Mouse (Mus musculus) Patski (cell line): ENCODE results near the gene Bak1. TPM values are rescaled to one million over a fixed set of nuclear protein-coding genes. Genes with fewer than 3 reads are reported as not detected.

ENCODE experiments used
- ATAC-seq: fragments of 100-300 bp; one replicate; pipeline ENCODE4 v1.8.0; 2021
- CTCF ChIA-PET: fragments of 350-600 bp; sonication (Branson Sonifier 250); formaldehyde crosslinking; loops from one replicate; lab custom pipeline; 2022; ENCODE audit warnings: inconsistent platforms; lab: Charles Lee
- POLR2A ChIA-PET: fragments of 350-600 bp; sonication (Branson Sonifier 250); formaldehyde crosslinking; loops from one replicate; lab custom pipeline; 2022; ENCODE audit warnings: antibody characterized with exemption, inconsistent platforms; lab: Charles Lee
- DNase-seq: peaks from one replicate; pipeline ENCODE4 v3.0.0-alpha.2; 2011; ENCODE audit warnings: low read depth, low spot score
- H3K27me3 ChIP-seq: fragments of 371-371 bp; one replicate; pipeline ENCODE4 v1.5.1; 2021
- CTCF ChIP-seq: fragments of 100-300 bp; IDR thresholded peaks from one replicate; pipeline ENCODE4 v1.5.1; 2021
- in situ Hi-C: fragments of 300-500 bp; cut with MboI; formaldehyde crosslinking; loops from 3 replicates; pipeline ENCODE4 v1.11.1; 2018; ENCODE audit warnings: low pct_unique_long_range_greater_than_20kb, mixed read lengths
- polyA plus RNA-seq: library from polyadenylated mRNA; unstranded; gene quantifications from one replicate; pipeline ENCODE4 v1.2.3, GENCODE M21; 2021

The Bak1 gene
- polyA plus RNA-seq, 1 experiment from 2014 or later: 96.7 TPM

GRCm38 (mm10) chr17:26974547-26974946, 54.3 kb downstream of the Bak1 start:
- no peak for ATAC-seq
- TF ChIP-seq CTCF: no peak
- ChIA-PET CTCF (interaction anchor here (1.0 kb wide), 1 partner anchor 8 kb away, joined by 3 read pairs; no protein-coding TSS in a partner anchor), POLR2A (no interaction called here)
- in situ Hi-C loops: no loop called here
- H3K27me3 ChIP-seq: no peaks in the 10 kb centered on the region
- DNase-seq: no peak

- ChIA-PET POLR2A (interaction anchor here (0.8 to 1.4 kb wide), 2 partner anchors 33 to 42 kb away, joined by 3 read pairs; partner anchors contain the start of gene Cuta), CTCF (interaction anchor here (1.3 kb wide), 1 partner anchor 41 kb away, joined by 4 read pairs; no protein-coding TSS in a partner anchor)
- TF ChIP-seq CTCF: no peak
- H3K27me3 ChIP-seq: no peaks in the 10 kb centered on the region
- ATAC-seq: peak; percentile 96
- DNase-seq: peak; percentile 33
- in situ Hi-C loops: no loop called here
Measured at GRCm38 (mm10) chr17:26972703-26973574, 55.9 kb downstream of the Bak1 start, which contains the start of gene Zbtb9. Zbtb9 (plus strand) TSS chr17:26973167.

- no peak for DNase-seq
- no peaks in the 10 kb centered on the region for H3K27me3 ChIP-seq
- POLR2A ChIA-PET: interaction anchor here (0.7 kb wide), 1 partner anchor 13 kb away, joined by 3 read pairs; no protein-coding TSS in a partner anchor
- CTCF ChIA-PET: no interaction called here
- in situ Hi-C loops: no loop called here
- TF ChIP-seq CTCF: no peak
- no peak for ATAC-seq
Measured at GRCm38 (mm10) chr17:26972107-26972506, 56.7 kb downstream of the Bak1 start.

- CTCF ChIA-PET: no interaction called here
- TF ChIP-seq CTCF: no peak
- ATAC-seq: no peak
Measured at GRCm38 (mm10) chr17:26971247-26971905, 57.4 kb downstream of the Bak1 start.

GRCm38 (mm10) chr17:26970221-26970620, 58.6 kb downstream of the Bak1 start:
- CTCF ChIA-PET: interaction anchor here (1.1 kb wide), 1 partner anchor 32 kb away, joined by 3 read pairs; no protein-coding TSS in a partner anchor
- DNase-seq (no peak), ATAC-seq (no peak)
- in situ Hi-C loops: no loop called here
- H3K27me3 ChIP-seq: no peaks in the 10 kb centered on the region
- no peak for TF ChIP-seq CTCF
- POLR2A ChIA-PET: no interaction called here

More at GRCm38 (mm10) chr17:26971247-26971905, 57.4 kb downstream of the Bak1 start:
- H3K27me3 ChIP-seq: no peaks in the 10 kb centered on the region
- DNase-seq: no peak
- POLR2A ChIA-PET: interaction anchor here (0.7 kb wide), 2 partner anchors 12 to 62 kb away, joined by 3 read pairs; no protein-coding TSS in a partner anchor
- in situ Hi-C loops: no loop called here

Other genes with a start within 250 kb of the Bak1 start
- 33.4 TPM for gene Bnip1, start 247.9 kb downstream of the Bak1 start, polyA plus RNA-seq
- not detected for gene Nkx2-5, start 184.0 kb downstream of the Bak1 start, polyA plus RNA-seq
- gene Kifc5b, start 111.9 kb downstream of the Bak1 start, polyA plus RNA-seq: 20.8 TPM
- 37.2 TPM for gene Phf1, start 96.0 kb downstream of the Bak1 start, polyA plus RNA-seq
- 119 TPM for gene Cuta, start 89.4 kb downstream of the Bak1 start, polyA plus RNA-seq
- 43.4 TPM for gene Syngap1, start 87.8 kb downstream of the Bak1 start, polyA plus RNA-seq
- gene Zbtb9, start 55.8 kb downstream of the Bak1 start, polyA plus RNA-seq: 7.1 TPM
- 88.6 TPM for gene Itpr3, start 28.3 kb upstream of the Bak1 start, polyA plus RNA-seq
- 318 TPM for gene Uqcc2, start 104.9 kb upstream of the Bak1 start, polyA plus RNA-seq
- 1.0 TPM for gene Ip6k3, start 138.8 kb upstream of the Bak1 start, polyA plus RNA-seq
- gene Lemd2, start 175.5 kb upstream of the Bak1 start, polyA plus RNA-seq: 104 TPM